Mouse (Mus musculus) midbrain, embryonic 11.5 days (tissue): ENCODE data around the gene Mcm9. TPM values are rescaled to one million over a fixed set of nuclear protein-coding genes. Genes with fewer than 3 reads are reported as not detected.

ENCODE experiments used
- ATAC-seq: fragments of 200-750 bp; cut with Nextera tagmentation; 2 replicates; pipeline ENCODE4 v1.8.0; 2017; ENCODE audit warnings: moderate TSS enrichment, moderate library complexity; ENCODE audit not compliant: low FRiP score
- DNase-seq: peaks from one replicate; pipeline ENCODE4 v3.0.0; 2015; ENCODE audit warnings: low spot score; ENCODE audit errors: missing footprints
- H3K27ac ChIP-seq: fragments of 300-500 bp; sonication (generic); 2 replicates; pipeline ENCODE4 v1.5.1; 2014; ENCODE audit warnings: low read depth, low read length
- H3K27me3 ChIP-seq: fragments of 300-500 bp; sonication (generic); 2 replicates; pipeline ENCODE4 v1.6.1; 2014; ENCODE audit warnings: mild to moderate bottlenecking, low read length, moderate library complexity, mixed read lengths; ENCODE audit not compliant: control insufficient read depth, insufficient read depth
- H3K36me3 ChIP-seq: fragments of 300-500 bp; sonication (generic); 2 replicates; pipeline ENCODE4 v1.6.1; 2014; ENCODE audit warnings: mild to moderate bottlenecking, low read length, moderate library complexity, mixed read lengths; ENCODE audit not compliant: control insufficient read depth, insufficient read depth
- H3K4me1 ChIP-seq: fragments of 300-500 bp; sonication (generic); 2 replicates; pipeline ENCODE4 v1.6.1; 2014; ENCODE audit warnings: low read length; ENCODE audit not compliant: control insufficient read depth, insufficient read depth
- H3K4me2 ChIP-seq: fragments of 300-500 bp; sonication (generic); 2 replicates; pipeline ENCODE4 v1.6.1; 2014; ENCODE audit warnings: mild to moderate bottlenecking, moderate library complexity
- H3K4me3 ChIP-seq: fragments of 300-500 bp; sonication (generic); 2 replicates; pipeline ENCODE4 v1.5.1; 2014; ENCODE audit warnings: low read depth, low read length
- H3K9ac ChIP-seq: fragments of 300-500 bp; sonication (generic); 2 replicates; pipeline ENCODE4 v1.6.1; 2014; ENCODE audit warnings: low read length
- H3K9me3 ChIP-seq: fragments of 300-500 bp; sonication (generic); 2 replicates; pipeline ENCODE4 v1.6.1; 2016; ENCODE audit warnings: low read length; ENCODE audit not compliant: control insufficient read depth
- WGBS: fragments of 180-500 bp; shearing (Covaris S2); extraction: QIAGEN DNeasy Blood & Tissue Kit; methylation state at CpG from one replicate; pipeline ENCODE4 v1.1.7; 2014; 5-methylcytosine and 5-hydroxymethylcytosine counted together
- polyA plus RNA-seq: library from polyadenylated mRNA; unstranded; fragments of >200 nt; fragmentation: Nextera tagmentation; extraction: Ambion mirVana; gene quantifications from 2 replicates; pipeline ENCODE4 v1.2.1, GENCODE M21; 2014

Gene Mcm9
- polyA plus RNA-seq, 1 experiment from 2014 or later: 16.8 TPM

- ATAC-seq: no peak
- H3K9ac ChIP-seq: no peak overlapping the region
- H3K36me3 ChIP-seq: peaks cover 6% of the 10 kb centered on the region
- no peak overlapping the region for H3K4me3 ChIP-seq
- H3K4me2 ChIP-seq: no peak overlapping the region
- peak; percentile 66 for DNase-seq
- H3K27me3 ChIP-seq: no peaks in the 10 kb centered on the region
- H3K9me3 ChIP-seq: no peaks in the 10 kb centered on the region
- 90% methylated on average over 8 of the region's 8 CpGs for WGBS
- H3K4me1 ChIP-seq: no peaks in the 10 kb centered on the region
- no peak overlapping the region for H3K27ac ChIP-seq
These were observed 14.2 kb downstream of the Mcm9 start for GRCm38 (mm10) chr10:53615850-53616616.

GRCm38 (mm10) chr10:53613955-53614354 is 16.3 kb downstream of the Mcm9 start:
- Histone ChIP-seq H3K4me3 (no peak overlapping the region), H3K9ac (no peak overlapping the region), H3K36me3 (peaks cover 8% of the 10 kb centered on the region), H3K9me3 (no peaks in the 10 kb centered on the region), H3K27me3 (no peaks in the 10 kb centered on the region), H3K27ac (no peak overlapping the region), H3K4me1 (no peaks in the 10 kb centered on the region), H3K4me2 (no peak overlapping the region)
- 86% methylated on average over 1 of the region's 1 CpGs for WGBS
- ATAC-seq (no peak), DNase-seq (no peak)

GRCm38 (mm10) chr10:53612172-53612571 is 18.1 kb downstream of the Mcm9 start:
- ATAC-seq (no peak), DNase-seq (no peak)
- H3K4me1 ChIP-seq: no peaks in the 10 kb centered on the region
- H3K27ac ChIP-seq: no peak overlapping the region
- no peaks in the 10 kb centered on the region for H3K9me3 ChIP-seq
- H3K4me3 ChIP-seq: no peak overlapping the region
- peaks cover 11% of the 10 kb centered on the region for H3K36me3 ChIP-seq
- H3K27me3 ChIP-seq: no peaks in the 10 kb centered on the region
- 95% methylated on average over 1 of the region's 1 CpGs for WGBS
- no peak overlapping the region for H3K9ac ChIP-seq
- H3K4me2 ChIP-seq: no peak overlapping the region

- no peak overlapping the region for H3K4me2 ChIP-seq
- no peak overlapping the region for H3K4me3 ChIP-seq
- H3K27ac ChIP-seq: no peak overlapping the region
- ATAC-seq (no peak), DNase-seq (no peak)
- H3K4me1 ChIP-seq: no peaks in the 10 kb centered on the region
- H3K9ac ChIP-seq: no peak overlapping the region
- H3K27me3 ChIP-seq: no peaks in the 10 kb centered on the region
- no peaks in the 10 kb centered on the region for H3K9me3 ChIP-seq
- WGBS: 83% methylated on average over 2 of the region's 2 CpGs
- H3K36me3 ChIP-seq: peaks cover 10% of the 10 kb centered on the region; the same call in 1 of the 2 replicates
These were observed 22.0 kb downstream of the Mcm9 start for GRCm38 (mm10) chr10:53608274-53608673.

GRCm38 (mm10) chr10:53605328-53605727 is 24.9 kb downstream of the Mcm9 start:
- H3K36me3 ChIP-seq: peaks cover 10% of the 10 kb centered on the region; the same call in 1 of the 2 replicates

GRCm38 (mm10) chr10:53598821-53599220 is 31.4 kb downstream of the Mcm9 start:
- H3K4me1 ChIP-seq: peaks cover 18% of the 10 kb centered on the region
- no peaks in the 10 kb centered on the region for H3K27me3 ChIP-seq
- peak; percentile 90 for DNase-seq
- H3K9ac ChIP-seq: 0 out of 2 replicates have a peak overlapping the region, but pooled peaks have one; percentile 14
- peak overlapping the region; percentile 16 for H3K4me3 ChIP-seq
- no peaks in the 10 kb centered on the region for H3K9me3 ChIP-seq
- no peak overlapping the region for H3K27ac ChIP-seq
- WGBS: 55% methylated on average over 5 of the region's 5 CpGs
- peaks cover 5% of the 10 kb centered on the region; the same call in 1 of the 2 replicates for H3K36me3 ChIP-seq
- H3K4me2 ChIP-seq: peak overlapping the region; percentile 51
- no peak for ATAC-seq

More at GRCm38 (mm10) chr10:53605328-53605727, 24.9 kb downstream of the Mcm9 start:
- Histone ChIP-seq H3K9me3 (no peaks in the 10 kb centered on the region), H3K27me3 (no peaks in the 10 kb centered on the region), H3K4me2 (no peak overlapping the region), H3K4me3 (no peak overlapping the region), H3K27ac (no peak overlapping the region), H3K4me1 (0 out of 2 replicates have a peak, but pooled peaks cover 2% of the 10 kb centered on the region), H3K9ac (no peak overlapping the region)
- WGBS: 77% methylated on average over 2 of the region's 2 CpGs
- ATAC-seq (no peak), DNase-seq (no peak)

GRCm38 (mm10) chr10:53597121-53597881 is 32.9 kb downstream of the Mcm9 start:
- WGBS: under 1% methylated on average over 83 of the region's 99 CpGs
- Histone ChIP-seq H3K27me3 (no peaks in the 10 kb centered on the region), H3K36me3 (peaks cover 2% of the 10 kb centered on the region; the same call in 1 of the 2 replicates), H3K27ac (peak overlapping the region; percentile 98), H3K4me1 (peaks cover 18% of the 10 kb centered on the region), H3K4me3 (peak overlapping the region; percentile 73), H3K9ac (peak overlapping the region; percentile 98), H3K4me2 (peak overlapping the region; percentile 51), H3K9me3 (no peaks in the 10 kb centered on the region)
- ATAC-seq (peak; percentile 38), DNase-seq (peak; percentile 97)

GRCm38 (mm10) chr10:53596677-53597120 is 33.5 kb downstream of the Mcm9 start, which contains the start of gene Asf1a:
Gene Asf1a, plus strand, starts transcription at chr10:53596757.
- no peaks in the 10 kb centered on the region for H3K27me3 ChIP-seq
- H3K27ac ChIP-seq: peak within 1 kb of the TSS; percentile 98
- peaks cover 18% of the 10 kb centered on the region for H3K4me1 ChIP-seq
- DNase-seq: peak; percentile 98
- ATAC-seq: peak; percentile 97
- under 1% methylated on average over 51 of the region's 52 CpGs for WGBS
- H3K4me2 ChIP-seq: peak within 1 kb of the TSS; percentile 68
- peak within 1 kb of the TSS; percentile 73 for H3K4me3 ChIP-seq
- H3K36me3 ChIP-seq: peaks cover 2% of the 10 kb centered on the region; the same call in 1 of the 2 replicates
- peak within 1 kb of the TSS; percentile 98 for H3K9ac ChIP-seq
- H3K9me3 ChIP-seq: no peaks in the 10 kb centered on the region
